Mouse (Mus musculus): ENCODE results near the gene Cyp4f37. TPM values are rescaled to one million over a fixed set of nuclear protein-coding genes. Genes with fewer than 3 reads are reported as not detected.
"Not testable (repeated sequence)": the region's sequence is repeated elsewhere in the genome, so short reads cannot be mapped to it uniquely, and the experiment has no call there.

Gene Cyp4f37
- polyA plus RNA-seq, 1 experiment from 2014 or later = 1.5 TPM

DNA sequence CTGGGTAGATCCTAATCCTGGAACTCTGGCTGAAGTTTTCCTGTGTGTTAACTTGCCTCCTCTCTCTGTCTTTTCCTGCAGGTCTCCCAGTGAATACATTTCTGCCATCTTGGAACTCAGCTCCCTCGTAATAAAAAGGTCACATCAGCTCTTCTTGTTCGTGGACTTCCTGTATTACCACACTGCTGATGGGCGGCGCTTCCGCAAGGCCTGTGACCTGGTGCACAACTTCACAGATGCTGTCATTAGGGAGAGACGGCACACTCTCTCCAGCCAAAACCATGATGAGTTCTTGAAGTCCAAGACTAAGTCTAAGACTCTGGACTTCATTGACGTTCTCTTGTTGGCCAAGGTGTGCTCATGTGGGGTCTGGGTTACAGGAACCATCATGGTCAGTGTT, 8.6 kb downstream of the Cyp4f37 start:
- H3K4me2 ChIP-seq (ENCODE audit: low read depth, low read length); H3K4me1 ChIP-seq (ENCODE audit: control insufficient read depth, insufficient read depth, low read length); H3K9ac ChIP-seq (replicated peaks; ENCODE audit: low read depth, low read length); ATAC-seq (ENCODE audit: low read depth); H3K36me3 ChIP-seq (ENCODE audit: control insufficient read depth, insufficient read depth, low read length); H3K27me3 ChIP-seq (ENCODE audit: control insufficient read depth, insufficient read depth, low read length); H3K9me3 ChIP-seq (ENCODE audit: control insufficient read depth, low read length); H3K4me3 ChIP-seq (ENCODE audit: low read depth, low read length); H3K27ac ChIP-seq (ENCODE audit: low read depth, low read length): not testable (repeated sequence)
- 82% methylated on average over 7 of the region's 7 CpGs for WGBS

DNA sequence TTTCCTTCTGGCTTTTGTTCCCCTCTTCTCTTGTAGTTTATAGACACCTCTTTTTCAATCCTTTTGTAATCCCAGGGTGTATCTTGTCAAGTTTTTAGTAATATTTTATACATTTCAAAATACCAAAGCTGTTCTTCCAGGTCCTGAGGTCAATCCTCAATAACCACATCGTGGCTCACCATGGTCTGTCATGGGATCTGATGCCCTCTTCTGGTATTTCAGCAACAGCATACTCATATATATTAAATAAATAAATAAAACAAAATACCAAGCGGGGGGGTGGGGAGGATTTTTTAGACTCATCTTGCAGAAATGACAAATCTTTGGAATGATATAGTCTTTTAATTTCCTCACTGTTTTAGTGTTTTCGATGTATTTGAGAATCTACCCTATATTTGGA, 10.8 kb downstream of the Cyp4f37 start:
- no peaks in the 10 kb centered on the region for H3K36me3 ChIP-seq (ENCODE audit: control insufficient read depth, insufficient read depth, low read length)
- H3K9me3 ChIP-seq (ENCODE audit: control insufficient read depth, low read length) = no peaks in the 10 kb centered on the region
- no peaks in the 10 kb centered on the region for H3K27me3 ChIP-seq (ENCODE audit: control insufficient read depth, insufficient read depth, low read length)
- H3K4me1 ChIP-seq (ENCODE audit: control insufficient read depth, insufficient read depth, low read length) = no peaks in the 10 kb centered on the region
- no peak overlapping the region for H3K4me2 ChIP-seq (ENCODE audit: low read depth, low read length)
- 84% methylated on average over 3 of the region's 3 CpGs for WGBS
- no peak for ATAC-seq (ENCODE audit: low read depth)
- no peak overlapping the region for H3K9ac ChIP-seq (replicated peaks; ENCODE audit: low read depth, low read length)
- no peak overlapping the region for H3K27ac ChIP-seq (ENCODE audit: low read depth, low read length)
- H3K4me3 ChIP-seq (ENCODE audit: low read depth, low read length) = no peak overlapping the region

DNA sequence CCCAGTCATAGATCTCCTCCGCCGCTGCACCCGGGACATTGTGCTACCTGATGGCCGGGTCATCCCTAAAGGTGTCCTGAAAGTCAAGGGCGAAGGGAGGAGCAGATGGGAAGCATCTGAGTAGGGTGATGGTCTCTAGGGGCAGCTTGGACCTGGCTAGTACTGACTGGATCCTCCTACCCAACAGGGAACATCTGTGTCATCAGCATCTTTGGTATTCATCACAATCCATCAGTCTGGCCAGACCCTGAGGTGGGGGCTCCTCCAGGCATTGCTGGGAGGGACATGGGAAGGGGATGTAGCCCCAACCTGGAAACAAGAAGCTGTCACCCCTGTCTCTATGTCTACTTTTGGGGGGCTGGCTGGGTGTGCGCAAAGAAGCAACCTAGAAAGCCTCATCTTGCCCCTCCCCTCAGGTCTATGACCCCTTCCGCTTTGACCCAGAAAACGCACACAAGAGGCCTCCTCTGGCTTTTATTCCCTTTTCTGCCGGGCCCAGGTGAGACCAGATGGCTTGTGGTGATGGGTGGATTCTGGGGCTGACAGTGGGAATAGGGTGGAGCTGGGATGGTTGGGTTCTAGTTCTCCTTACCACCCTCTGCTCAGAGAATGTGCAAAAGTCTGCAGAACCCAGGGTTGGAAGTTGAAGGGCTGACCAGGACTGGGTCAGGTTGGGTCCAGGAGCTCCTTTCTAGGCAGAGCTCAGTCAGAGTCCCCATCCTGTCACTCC, 13.3 kb downstream of the Cyp4f37 start:
- not testable (repeated sequence) for H3K36me3 ChIP-seq (ENCODE audit: control insufficient read depth, insufficient read depth, low read length); H3K9me3 ChIP-seq (ENCODE audit: control insufficient read depth, low read length); H3K27ac ChIP-seq (ENCODE audit: low read depth, low read length); H3K4me1 ChIP-seq (ENCODE audit: control insufficient read depth, insufficient read depth, low read length); H3K27me3 ChIP-seq (ENCODE audit: control insufficient read depth, insufficient read depth, low read length)
- ATAC-seq (ENCODE audit: low read depth) = peak; percentile 70
- H3K9ac ChIP-seq (replicated peaks; ENCODE audit: low read depth, low read length) = peak overlapping the region; percentile 53; the same call in 1 of the 2 replicates
- peak overlapping the region; percentile 37 for H3K4me3 ChIP-seq (ENCODE audit: low read depth, low read length)
- 83% methylated on average over 8 of the region's 9 CpGs for WGBS
- H3K4me2 ChIP-seq (ENCODE audit: low read depth, low read length) = peak overlapping the region; percentile 55

GRCm38 (mm10) chr17:32634972-32635314, 13.8 kb downstream of the Cyp4f37 start:
- no peak overlapping the region for H3K27ac ChIP-seq (ENCODE audit: low read depth, low read length)
- peak overlapping the region; percentile 53; the same call in 1 of the 2 replicates for H3K9ac ChIP-seq (replicated peaks; ENCODE audit: low read depth, low read length)
- peak; percentile 97 for ATAC-seq (ENCODE audit: low read depth)
- H3K27me3 ChIP-seq (ENCODE audit: control insufficient read depth, insufficient read depth, low read length) = no peaks in the 10 kb centered on the region
- no peaks in the 10 kb centered on the region for H3K4me1 ChIP-seq (ENCODE audit: control insufficient read depth, insufficient read depth, low read length)
- H3K4me3 ChIP-seq (ENCODE audit: low read depth, low read length) = peak overlapping the region; percentile 37
- no peaks in the 10 kb centered on the region for H3K9me3 ChIP-seq (ENCODE audit: control insufficient read depth, low read length)
- no peaks in the 10 kb centered on the region for H3K36me3 ChIP-seq (ENCODE audit: control insufficient read depth, insufficient read depth, low read length)
- H3K4me2 ChIP-seq (ENCODE audit: low read depth, low read length) = peak overlapping the region; percentile 55
- WGBS = 3% methylated on average over 17 of the region's 17 CpGs

DNA sequence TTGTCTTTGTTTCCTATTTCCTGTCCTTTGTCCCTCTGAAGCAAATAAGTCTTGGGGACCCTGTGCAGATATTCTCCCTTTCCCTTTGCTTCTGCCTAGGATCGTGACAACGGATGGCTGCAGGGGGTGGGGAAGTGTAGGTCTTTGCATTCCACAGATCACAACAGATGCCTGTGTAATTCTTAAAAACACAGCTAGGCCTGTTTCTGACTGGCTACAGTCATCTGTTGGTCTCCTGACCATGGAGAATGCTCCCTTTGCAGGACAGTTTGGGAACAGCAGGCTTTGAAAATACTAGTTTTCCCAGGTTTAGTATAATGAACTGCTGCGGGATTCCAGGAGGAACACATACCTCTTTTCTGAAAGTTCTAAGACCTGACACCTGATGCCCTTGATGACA, 15.2 kb downstream of the Cyp4f37 start:
- Histone ChIP-seq H3K9me3 (ENCODE audit: control insufficient read depth, low read length) (no peaks in the 10 kb centered on the region), H3K36me3 (ENCODE audit: control insufficient read depth, insufficient read depth, low read length) (no peaks in the 10 kb centered on the region), H3K9ac (replicated peaks; ENCODE audit: low read depth, low read length) (no peak overlapping the region), H3K4me3 (ENCODE audit: low read depth, low read length) (no peak overlapping the region), H3K27ac (ENCODE audit: low read depth, low read length) (no peak overlapping the region), H3K27me3 (ENCODE audit: control insufficient read depth, insufficient read depth, low read length) (no peaks in the 10 kb centered on the region), H3K4me1 (ENCODE audit: control insufficient read depth, insufficient read depth, low read length) (no peaks in the 10 kb centered on the region), H3K4me2 (ENCODE audit: low read depth, low read length) (no peak overlapping the region)
- ATAC-seq (ENCODE audit: low read depth) = no peak
- WGBS = 63% methylated on average over 3 of the region's 3 CpGs

GRCm38 (mm10) chr17:32637151-32637550, 16.0 kb downstream of the Cyp4f37 start:
- no peak for ATAC-seq (ENCODE audit: low read depth)
- Histone ChIP-seq H3K27ac (ENCODE audit: low read depth, low read length) (no peak overlapping the region), H3K4me3 (ENCODE audit: low read depth, low read length) (no peak overlapping the region), H3K27me3 (ENCODE audit: control insufficient read depth, insufficient read depth, low read length) (no peaks in the 10 kb centered on the region), H3K9me3 (ENCODE audit: control insufficient read depth, low read length) (no peaks in the 10 kb centered on the region), H3K9ac (replicated peaks; ENCODE audit: low read depth, low read length) (no peak overlapping the region), H3K4me2 (ENCODE audit: low read depth, low read length) (no peak overlapping the region), H3K36me3 (ENCODE audit: control insufficient read depth, insufficient read depth, low read length) (no peaks in the 10 kb centered on the region), H3K4me1 (ENCODE audit: control insufficient read depth, insufficient read depth, low read length) (no peaks in the 10 kb centered on the region)
- 97% methylated on average over 2 of the region's 2 CpGs for WGBS

DNA sequence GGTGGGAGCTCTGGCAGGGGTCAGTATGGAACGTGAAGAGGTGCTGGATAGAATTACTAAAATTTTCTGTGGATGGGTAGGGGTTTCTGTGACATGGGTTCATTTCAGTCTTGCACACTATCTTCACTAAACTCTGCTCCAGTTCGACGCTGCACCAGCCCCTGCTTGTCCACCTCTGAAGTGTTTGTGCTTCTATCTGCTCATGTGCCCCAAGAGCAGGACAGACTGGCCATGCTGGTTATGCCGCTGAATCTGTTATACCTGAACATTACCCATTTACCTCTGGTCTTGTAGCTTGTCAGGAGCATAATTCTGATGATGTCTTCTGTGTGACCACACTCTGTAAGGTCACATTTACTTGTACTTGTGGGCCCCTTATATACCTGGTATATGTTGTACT, 25.5 kb downstream of the Cyp4f37 start:
- Histone ChIP-seq H3K4me2 (ENCODE audit: low read depth, low read length) (no peak overlapping the region), H3K4me1 (ENCODE audit: control insufficient read depth, insufficient read depth, low read length) (no peaks in the 10 kb centered on the region), H3K27me3 (ENCODE audit: control insufficient read depth, insufficient read depth, low read length) (no peaks in the 10 kb centered on the region), H3K4me3 (ENCODE audit: low read depth, low read length) (no peak overlapping the region), H3K27ac (ENCODE audit: low read depth, low read length) (no peak overlapping the region), H3K9me3 (ENCODE audit: control insufficient read depth, low read length) (no peaks in the 10 kb centered on the region), H3K36me3 (ENCODE audit: control insufficient read depth, insufficient read depth, low read length) (no peaks in the 10 kb centered on the region), H3K9ac (replicated peaks; ENCODE audit: low read depth, low read length) (no peak overlapping the region)
- ATAC-seq (ENCODE audit: low read depth) = no peak
- 91% methylated on average over 4 of the region's 4 CpGs for WGBS

- no peak overlapping the region for H3K9ac ChIP-seq (replicated peaks; ENCODE audit: low read depth, low read length)
- no peak overlapping the region for H3K27ac ChIP-seq (ENCODE audit: low read depth, low read length)
- no peaks in the 10 kb centered on the region for H3K9me3 ChIP-seq (ENCODE audit: control insufficient read depth, low read length)
- H3K4me3 ChIP-seq (ENCODE audit: low read depth, low read length) = no peak overlapping the region
- H3K27me3 ChIP-seq (ENCODE audit: control insufficient read depth, insufficient read depth, low read length) = no peaks in the 10 kb centered on the region
- WGBS = 95% methylated on average over 4 of the region's 4 CpGs
- H3K36me3 ChIP-seq (ENCODE audit: control insufficient read depth, insufficient read depth, low read length) = no peaks in the 10 kb centered on the region
- no peaks in the 10 kb centered on the region for H3K4me1 ChIP-seq (ENCODE audit: control insufficient read depth, insufficient read depth, low read length)
- no peak overlapping the region for H3K4me2 ChIP-seq (ENCODE audit: low read depth, low read length)
- no peak for ATAC-seq (ENCODE audit: low read depth)
Observed at GRCm38 (mm10) chr17:32653860-32654259, 32.8 kb downstream of the Cyp4f37 start.

DNA sequence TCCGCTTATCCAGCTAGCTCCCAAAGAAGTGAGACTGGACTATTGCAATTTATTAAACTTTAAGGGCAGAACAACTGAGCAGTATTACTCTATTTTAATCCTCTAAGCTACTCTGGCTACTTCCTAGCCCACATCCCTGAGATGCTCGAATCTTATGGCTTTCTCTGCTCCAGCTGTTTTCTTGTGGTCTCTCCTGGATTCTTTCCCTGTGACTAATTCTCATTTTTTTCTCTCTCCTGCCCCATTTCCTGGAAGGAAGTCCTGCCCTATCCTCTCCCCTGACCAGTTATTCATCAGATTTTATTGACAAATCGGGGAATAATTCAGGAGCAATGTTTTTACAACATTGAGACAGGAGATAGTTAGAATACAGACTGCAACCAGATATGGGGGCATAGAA, 35.9 kb downstream of the Cyp4f37 start:
- Histone ChIP-seq H3K4me2 (ENCODE audit: low read depth, low read length) (no peak overlapping the region), H3K27ac (ENCODE audit: low read depth, low read length) (no peak overlapping the region), H3K9me3 (ENCODE audit: control insufficient read depth, low read length) (no peaks in the 10 kb centered on the region), H3K9ac (replicated peaks; ENCODE audit: low read depth, low read length) (no peak overlapping the region), H3K27me3 (ENCODE audit: control insufficient read depth, insufficient read depth, low read length) (no peaks in the 10 kb centered on the region), H3K4me1 (ENCODE audit: control insufficient read depth, insufficient read depth, low read length) (no peaks in the 10 kb centered on the region), H3K4me3 (ENCODE audit: low read depth, low read length) (no peak overlapping the region), H3K36me3 (ENCODE audit: control insufficient read depth, insufficient read depth, low read length) (no peaks in the 10 kb centered on the region)
- ATAC-seq (ENCODE audit: low read depth) = no peak
- WGBS = 77% methylated on average over 3 of the region's 3 CpGs

Measured in neural tube, embryonic 14.5 days (tissue).